Mouse (Mus musculus) bone marrow macrophage, adult 2 months (primary cell): ENCODE data around the gene Adgrb2. TPM values are rescaled to one million over a fixed set of nuclear protein-coding genes. Genes with fewer than 3 reads are reported as not detected.

Experiments used
- H3K27ac ChIP-seq: 2 replicates; pipeline ENCODE4 v1.5.1; 2012; ENCODE audit warnings: low read depth, low read length; ENCODE audit not compliant: insufficient read depth
- H3K4me1 ChIP-seq: 2 replicates; pipeline ENCODE4 v1.6.1; 2012; ENCODE audit warnings: low read length; ENCODE audit not compliant: control insufficient read depth, insufficient read depth
- H3K4me3 ChIP-seq: 2 replicates; pipeline ENCODE4 v1.5.1; 2012; ENCODE audit warnings: mild to moderate bottlenecking, low read length, moderate library complexity; ENCODE audit not compliant: insufficient read depth
- CTCF ChIP-seq: IDR thresholded peaks from 2 replicates; pipeline ENCODE4 v1.5.1; 2012; ENCODE audit warnings: low read depth, mild to moderate bottlenecking, low read length, moderate library complexity
- POLR2A ChIP-seq: IDR thresholded peaks from 2 replicates; pipeline ENCODE4 v1.6.1; 2012; ENCODE audit warnings: mild to moderate bottlenecking, low read depth, low read length, borderline replicate concordance
- polyA plus RNA-seq: library from polyadenylated mRNA; stranded (reverse); fragments of >200 nt; gene quantifications from 2 replicates; pipeline ENCODE4 v1.2.4, GENCODE M21; 2012; ENCODE audit not compliant: missing spikeins, insufficient read depth, insufficient read length

Gene Adgrb2
- polyA plus RNA-seq, 1 experiment = not detected

DNA sequence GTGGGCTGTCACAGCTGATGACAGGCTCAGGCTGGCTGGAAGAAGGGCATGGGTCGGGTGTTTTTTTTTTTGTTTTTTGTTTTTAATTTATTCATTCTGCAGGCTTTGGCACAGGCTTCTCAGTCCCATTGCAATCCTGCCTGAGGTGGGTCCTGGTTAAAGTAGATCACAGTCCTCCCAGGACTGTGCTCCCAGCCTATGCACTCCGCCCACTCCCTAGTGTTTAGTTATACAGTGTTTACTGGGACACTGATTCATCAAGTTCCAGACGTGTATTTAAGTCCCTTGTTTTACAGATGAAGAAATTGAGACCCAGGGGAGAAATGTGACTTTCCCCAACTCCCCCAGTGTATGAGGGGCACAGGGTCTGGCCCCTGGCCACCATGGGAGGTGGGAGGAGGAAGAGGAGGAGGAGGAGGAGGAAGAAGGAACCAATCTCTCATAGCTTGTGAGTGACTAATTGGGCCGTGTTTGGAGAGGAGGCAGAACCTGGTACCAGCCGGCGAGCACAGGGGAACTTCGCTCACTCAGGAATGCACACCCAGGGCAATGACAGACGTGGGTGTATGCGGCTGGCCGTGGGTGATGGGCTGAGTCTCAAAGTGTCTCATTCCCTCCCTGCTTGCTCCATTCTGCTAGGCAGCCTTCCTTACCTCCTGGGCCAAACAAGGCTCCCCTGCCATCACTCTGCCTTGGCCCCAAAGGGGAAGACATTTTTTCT, 39.0 kb downstream of the Adgrb2 start:
- Histone ChIP-seq H3K27ac (no peak overlapping the region), H3K4me3 (no peak overlapping the region), H3K4me1 (no peaks in the 10 kb centered on the region)
- TF ChIP-seq POLR2A = no peak

DNA sequence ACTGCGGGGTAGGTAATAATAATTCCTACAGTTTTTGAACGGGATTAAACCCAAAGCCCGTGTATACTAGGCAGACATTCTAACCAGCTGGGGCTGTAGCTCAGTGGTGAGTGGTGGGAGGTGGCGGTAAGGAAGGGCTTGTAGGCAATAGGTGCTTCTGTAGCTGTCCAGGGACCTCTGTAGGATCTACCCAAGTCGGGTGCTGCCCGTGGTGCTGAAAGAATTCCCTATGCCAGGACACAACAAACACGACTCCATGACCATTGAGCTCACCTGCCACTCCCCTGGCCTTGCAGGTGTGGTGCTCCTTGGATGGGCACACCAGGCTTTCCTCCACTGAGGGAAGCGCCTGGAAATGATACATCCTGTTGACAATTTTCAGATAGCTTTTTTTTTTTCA, 40.9 kb downstream of the Adgrb2 start:
- H3K27ac ChIP-seq = no peak overlapping the region
- TF ChIP-seq CTCF (no peak), POLR2A (no peak)
- no peak overlapping the region for H3K4me3 ChIP-seq
- H3K4me1 ChIP-seq = no peaks in the 10 kb centered on the region

DNA sequence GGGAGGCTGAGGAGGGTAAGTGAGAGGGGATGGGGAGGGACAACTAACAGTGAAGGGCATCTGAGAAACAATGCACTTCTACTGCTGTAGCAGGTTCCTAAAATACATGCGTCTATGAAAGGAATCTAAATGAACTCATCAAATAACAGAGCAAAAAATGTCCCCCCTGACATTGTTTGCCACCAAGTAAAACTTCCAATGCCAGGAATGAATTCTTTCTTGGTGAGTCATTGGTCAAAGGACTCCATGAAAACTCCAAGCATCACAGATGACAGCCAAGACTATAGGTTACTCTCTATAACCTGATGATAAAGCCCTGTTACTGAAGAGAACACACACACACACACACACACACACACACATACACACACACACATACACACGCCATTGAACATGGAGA, 46.5 kb downstream of the Adgrb2 start:
- no peak overlapping the region for H3K27ac ChIP-seq
- no peak overlapping the region for H3K4me3 ChIP-seq
- H3K4me1 ChIP-seq = no peaks in the 10 kb centered on the region
- TF ChIP-seq CTCF = no peak
- TF ChIP-seq POLR2A = no peak

DNA sequence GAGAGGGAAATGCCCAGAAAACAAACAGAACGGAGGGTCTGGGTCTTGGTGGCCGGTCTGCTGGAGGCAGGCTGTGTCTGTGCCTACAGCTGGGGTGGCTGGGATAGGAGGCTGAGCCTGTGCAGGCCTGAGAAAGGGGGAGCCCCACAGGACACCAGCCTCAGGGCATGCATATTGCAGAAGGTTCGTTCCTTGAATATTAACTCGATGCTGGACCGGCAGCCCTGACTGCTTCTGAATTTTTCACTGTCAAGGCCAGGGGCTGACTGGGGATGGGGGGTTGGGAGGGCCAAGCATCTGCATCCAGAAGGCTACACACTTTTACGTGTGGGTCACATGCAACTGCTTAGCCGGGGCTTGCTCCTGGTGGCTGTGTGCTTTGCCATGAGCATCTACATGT, 48.8 kb downstream of the Adgrb2 start:
- no peaks in the 10 kb centered on the region for H3K4me1 ChIP-seq
- H3K27ac ChIP-seq = no peak overlapping the region
- TF ChIP-seq CTCF (no peak), POLR2A (no peak)
- no peak overlapping the region for H3K4me3 ChIP-seq

DNA sequence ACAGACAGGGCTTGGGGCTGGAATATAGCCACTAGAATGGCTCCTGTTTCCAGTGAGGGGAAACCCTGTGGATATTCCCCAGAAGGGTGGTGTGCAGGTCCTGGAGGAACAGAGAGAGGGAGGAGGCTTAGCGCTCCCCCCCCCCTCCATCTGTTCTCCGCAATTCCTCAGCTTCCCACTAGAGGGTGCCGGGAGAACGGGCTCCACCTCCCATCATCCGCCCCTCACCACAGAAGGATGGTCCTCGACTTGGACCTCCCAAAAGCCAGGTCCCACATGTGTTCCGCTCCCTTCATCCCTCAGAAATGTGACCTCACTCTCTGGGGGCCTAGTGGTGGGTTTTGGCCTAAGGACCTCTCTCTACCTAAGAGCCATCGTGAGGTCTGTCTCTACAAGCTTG, 51.4 kb downstream of the Adgrb2 start:
- no peak overlapping the region for H3K4me3 ChIP-seq
- H3K4me1 ChIP-seq = no peaks in the 10 kb centered on the region
- TF ChIP-seq CTCF (peak; percentile 74), POLR2A (no peak)
- H3K27ac ChIP-seq = no peak overlapping the region

DNA sequence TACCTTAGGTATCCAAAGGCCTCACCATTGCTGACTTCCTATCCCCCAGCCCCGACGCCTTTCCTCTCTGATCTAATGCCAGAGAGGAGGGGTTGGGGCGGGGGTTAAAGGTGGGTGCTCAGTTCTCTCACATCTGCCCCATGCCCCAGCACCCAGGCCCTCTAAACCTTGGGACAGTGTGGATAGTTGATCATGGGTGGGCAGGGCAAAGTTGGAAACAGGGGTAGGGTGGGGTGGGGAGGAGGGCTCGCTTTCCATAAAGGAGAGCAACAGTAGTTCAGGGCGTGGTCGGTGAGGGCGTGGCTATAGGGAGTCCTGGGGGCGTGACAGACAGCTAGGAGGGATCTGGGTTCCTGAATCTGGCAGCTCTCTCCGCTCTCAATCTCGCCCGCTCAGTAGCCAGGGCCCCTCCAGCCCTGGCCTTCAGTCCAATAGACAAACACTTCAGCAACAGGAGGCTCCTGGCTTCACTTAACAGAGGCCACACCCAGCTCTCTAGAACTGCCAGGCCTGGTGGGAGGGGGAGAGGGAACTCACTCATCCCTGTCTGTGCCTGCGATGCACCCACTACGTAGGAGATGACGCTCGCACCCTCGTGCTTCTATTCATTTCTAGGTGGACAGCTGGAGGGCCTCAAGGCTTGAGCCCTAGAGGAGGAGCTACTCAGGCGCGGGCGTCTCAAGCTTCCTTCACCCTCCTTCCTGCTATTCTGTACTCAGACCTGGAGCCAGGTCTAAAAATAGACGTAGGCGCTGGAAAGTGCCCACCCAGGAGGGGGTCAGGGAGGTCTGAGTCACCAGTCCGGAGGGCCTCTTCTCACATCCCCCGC, 52.1 kb downstream of the Adgrb2 start:
- Histone ChIP-seq H3K4me3 (no peak overlapping the region), H3K27ac (no peak overlapping the region), H3K4me1 (no peaks in the 10 kb centered on the region)
- TF ChIP-seq POLR2A (no peak), CTCF (no peak)

DNA sequence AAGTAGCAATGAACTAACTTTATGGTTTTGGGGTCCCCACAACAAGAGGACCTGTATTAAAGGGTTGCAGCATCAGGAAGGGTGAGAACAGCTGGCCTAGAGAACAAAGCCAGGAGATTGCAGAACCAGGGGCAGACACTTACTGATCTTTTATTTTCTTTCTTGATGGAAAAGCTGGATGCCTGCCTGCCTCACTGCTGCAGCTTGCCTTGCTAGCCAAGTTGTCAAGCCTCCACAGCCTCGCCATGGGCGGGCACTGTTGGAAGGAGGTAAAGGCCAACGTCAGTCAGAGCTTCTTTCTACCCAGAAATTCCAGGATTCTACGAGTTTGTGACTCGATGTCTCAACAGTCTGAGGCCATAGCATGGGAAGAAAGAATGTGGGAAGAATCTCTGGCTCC, 54.7 kb downstream of the Adgrb2 start:
- no peak for TF ChIP-seq CTCF
- no peak for TF ChIP-seq POLR2A
- Histone ChIP-seq H3K4me1 (no peaks in the 10 kb centered on the region), H3K27ac (no peak overlapping the region), H3K4me3 (no peak overlapping the region)

DNA sequence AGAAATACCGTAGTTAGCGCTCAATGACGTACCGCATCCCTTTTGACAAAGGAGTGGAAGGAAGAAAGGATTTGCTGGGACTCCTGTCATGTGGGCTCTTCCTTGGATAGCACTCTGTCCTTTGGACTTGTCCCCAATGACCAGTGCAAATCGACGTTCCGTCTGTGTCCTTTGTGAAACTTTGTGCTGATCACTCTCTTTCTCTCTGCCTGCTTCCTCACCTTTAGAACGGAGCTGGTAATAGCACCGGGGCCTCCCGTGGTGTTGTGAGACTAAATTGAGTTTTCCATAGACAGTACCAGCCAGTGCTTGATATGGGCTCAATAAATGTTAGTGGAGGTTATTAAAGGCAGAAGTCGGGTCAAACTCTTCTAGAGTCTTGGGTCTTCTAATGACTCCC, 56.4 kb downstream of the Adgrb2 start:
- H3K27ac ChIP-seq = no peak overlapping the region
- TF ChIP-seq POLR2A (no peak), CTCF (no peak)
- peaks cover 10% of the 10 kb centered on the region for H3K4me1 ChIP-seq
- H3K4me3 ChIP-seq = no peak overlapping the region

DNA sequence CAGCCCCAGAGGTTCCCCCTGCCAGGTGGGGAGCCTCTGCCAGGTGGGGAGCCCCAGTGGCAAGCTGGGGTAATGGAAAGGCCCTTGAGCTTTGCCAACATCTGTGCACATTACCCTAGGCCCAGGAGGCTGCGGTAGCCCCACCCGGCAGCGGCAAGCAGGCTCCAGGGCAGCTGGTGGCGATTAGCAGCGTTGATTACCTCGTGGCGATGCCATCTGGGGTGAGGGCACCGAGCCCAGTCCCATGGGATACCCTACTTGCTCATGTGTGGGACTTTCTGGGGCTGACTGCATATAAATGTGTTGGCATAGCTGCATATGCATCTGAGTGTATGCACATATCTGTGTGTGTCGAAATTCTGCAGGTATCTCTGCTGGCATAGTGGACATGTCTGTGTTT, 59.5 kb downstream of the Adgrb2 start:
- H3K4me1 ChIP-seq = peaks cover 11% of the 10 kb centered on the region
- TF ChIP-seq CTCF (no peak), POLR2A (no peak)
- H3K4me3 ChIP-seq = no peak overlapping the region
- no peak overlapping the region for H3K27ac ChIP-seq

DNA sequence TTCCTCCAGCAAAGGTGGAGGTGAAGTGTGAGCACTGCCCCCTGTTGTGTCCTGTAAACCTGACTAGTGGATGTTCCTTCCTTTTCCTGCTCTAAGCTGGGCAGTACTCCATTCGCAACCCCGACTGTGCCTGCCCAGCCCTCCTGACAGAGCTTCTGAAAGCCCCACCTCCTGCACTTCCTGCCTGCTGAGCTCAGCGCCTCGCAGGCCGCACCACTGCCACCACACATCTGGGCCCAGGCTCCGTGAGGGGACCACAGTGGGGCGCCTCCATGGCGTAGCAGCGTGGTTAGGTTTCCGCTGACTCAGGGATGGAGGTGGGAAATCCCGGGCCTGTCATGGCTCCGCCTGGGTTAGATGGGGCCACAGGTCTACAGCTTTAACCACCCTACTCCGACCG, 60.9 kb downstream of the Adgrb2 start:
- Histone ChIP-seq H3K4me3 (no peak overlapping the region), H3K27ac (no peak overlapping the region)

More for the DNA sequence above, 60.9 kb downstream of the Adgrb2 start:
- TF ChIP-seq CTCF (no peak), POLR2A (no peak)
- H3K4me1 ChIP-seq = peaks cover 24% of the 10 kb centered on the region
